Mouse (Mus musculus): ENCODE data around the gene Med16. TPM values are rescaled to one million over a fixed set of nuclear protein-coding genes. Genes with fewer than 3 reads are reported as not detected.

Gene Med16
- total RNA-seq, 1 experiment from 2014 or later = 49.2 TPM

DNA sequence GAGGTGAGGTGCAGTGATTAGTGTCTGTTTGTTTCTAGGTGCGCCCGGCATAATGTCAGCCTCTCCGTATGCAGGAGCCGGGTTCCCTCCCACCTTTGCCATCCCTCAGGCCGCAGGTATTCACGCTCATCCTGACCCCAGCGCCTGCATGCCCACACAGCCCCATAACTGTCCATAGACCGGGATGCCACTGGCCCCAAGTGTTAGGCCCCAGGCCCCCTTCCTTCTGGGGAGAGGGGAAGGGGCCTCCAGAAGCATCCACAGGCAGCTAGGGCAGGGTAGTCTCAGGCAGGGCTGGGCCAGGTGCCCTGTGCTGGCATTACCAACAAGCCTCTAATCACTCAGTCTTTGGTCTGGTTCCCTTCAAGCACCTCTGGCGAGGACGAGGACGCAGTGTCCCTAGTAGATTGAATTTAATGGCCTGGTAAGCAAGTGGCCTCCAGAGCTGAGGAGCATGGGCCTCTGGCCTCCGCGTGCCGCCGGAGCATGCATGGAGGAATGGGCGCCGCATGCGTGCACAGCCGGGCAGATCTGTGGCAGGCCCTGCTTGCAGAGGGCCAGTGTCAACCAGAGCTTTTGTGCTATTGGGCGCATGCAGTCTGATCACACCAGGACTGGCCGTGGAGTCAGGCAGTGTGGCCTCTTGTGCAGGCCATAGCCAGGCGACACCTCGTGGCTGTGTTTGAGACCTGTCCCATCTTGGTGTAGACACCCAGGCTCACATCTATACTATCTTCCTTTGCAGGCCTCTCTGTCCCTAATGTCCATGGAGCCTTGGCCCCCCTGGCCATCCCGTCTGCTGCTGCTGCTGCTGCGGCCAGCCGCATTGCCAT is 48.4 kb downstream of the Med16 start:
- no peak for DNase-seq

DNA sequence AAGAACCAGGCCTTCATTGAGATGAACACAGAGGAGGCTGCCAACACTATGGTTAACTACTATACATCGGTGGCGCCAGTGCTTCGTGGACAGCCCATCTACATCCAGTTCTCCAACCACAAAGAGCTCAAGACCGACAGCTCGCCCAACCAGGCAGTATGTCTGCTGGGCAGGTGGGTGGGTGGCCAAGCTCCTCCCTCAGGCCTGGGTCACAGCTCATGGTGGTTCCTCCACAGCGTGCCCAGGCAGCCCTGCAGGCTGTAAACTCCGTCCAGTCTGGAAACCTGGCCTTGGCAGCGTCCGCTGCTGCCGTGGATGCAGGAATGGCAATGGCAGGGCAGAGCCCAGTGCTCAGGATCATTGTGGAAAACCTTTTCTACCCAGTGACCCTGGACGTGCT is 49.6 kb downstream of the Med16 start:
- no peak for DNase-seq

DNA sequence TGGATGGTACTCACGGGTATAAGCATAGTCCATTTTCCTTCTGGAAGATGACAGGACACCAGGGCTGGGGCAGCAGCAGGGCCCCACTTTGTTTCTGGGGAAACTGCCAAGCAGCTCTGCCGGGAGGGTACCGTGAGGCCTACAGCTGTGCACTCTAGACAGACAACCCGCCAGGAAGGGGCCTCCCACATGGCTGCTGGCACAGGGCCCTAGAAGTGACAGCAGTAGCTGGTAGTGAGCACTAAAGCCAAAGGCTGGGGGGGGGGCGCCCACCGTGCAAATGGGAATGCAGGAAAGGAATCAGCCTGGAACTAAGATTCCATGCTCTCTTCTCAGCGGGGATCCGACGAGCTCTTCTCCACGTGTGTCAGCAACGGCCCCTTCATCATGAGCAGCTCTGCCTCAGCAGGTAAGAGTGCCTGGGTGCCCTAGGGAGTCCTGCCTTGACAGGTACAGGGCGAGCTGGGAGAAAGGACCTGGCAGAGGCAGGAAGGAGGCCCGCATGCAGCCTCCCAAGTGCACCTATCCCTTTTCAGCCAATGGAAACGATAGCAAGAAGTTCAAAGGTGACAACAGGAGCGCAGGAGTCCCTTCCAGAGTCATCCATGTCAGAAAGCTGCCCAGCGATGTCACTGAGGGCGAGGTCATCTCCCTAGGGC is 50.2 kb downstream of the Med16 start:
- DNase-seq = peak; percentile 69

DNA sequence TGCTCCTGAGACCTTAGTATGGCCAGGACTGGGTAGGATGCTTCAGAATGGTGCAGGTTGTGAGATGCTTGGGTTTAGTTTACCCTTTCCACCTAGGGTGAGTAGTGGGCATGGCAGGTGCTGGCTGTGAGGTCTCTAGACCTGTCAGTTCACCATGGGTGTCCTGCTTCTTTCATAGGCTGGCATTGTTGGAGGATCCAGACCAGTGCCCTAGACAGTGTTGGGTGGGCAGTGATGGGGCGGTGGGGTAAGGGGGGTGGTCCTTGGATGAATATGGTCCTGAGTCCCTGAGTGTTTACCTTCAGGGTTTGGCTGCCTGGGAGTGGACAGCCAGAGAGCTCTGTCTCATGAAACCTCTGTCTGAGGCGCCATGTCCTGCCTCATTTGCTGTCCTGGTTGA is 50.8 kb downstream of the Med16 start:
- no peak for DNase-seq

DNA sequence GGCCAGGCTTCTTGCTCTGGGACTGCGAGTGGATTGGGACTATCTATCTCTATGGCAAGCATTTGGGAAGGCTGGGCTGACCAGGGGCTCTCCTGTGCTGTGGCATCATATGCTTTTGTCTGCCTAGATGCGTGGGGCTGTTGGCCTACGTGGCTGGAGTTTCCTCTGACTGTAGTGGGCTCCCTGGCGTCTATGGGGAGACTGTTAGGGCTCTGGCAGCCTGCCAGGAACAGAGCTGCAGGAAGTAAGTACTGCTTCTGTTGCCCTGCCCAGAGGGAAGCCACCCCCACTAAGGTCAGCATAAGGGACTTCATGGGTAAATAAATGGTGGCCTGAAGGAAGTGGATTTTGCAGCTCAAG is 51.3 kb downstream of the Med16 start:
- peak; percentile 68 for DNase-seq

DNA sequence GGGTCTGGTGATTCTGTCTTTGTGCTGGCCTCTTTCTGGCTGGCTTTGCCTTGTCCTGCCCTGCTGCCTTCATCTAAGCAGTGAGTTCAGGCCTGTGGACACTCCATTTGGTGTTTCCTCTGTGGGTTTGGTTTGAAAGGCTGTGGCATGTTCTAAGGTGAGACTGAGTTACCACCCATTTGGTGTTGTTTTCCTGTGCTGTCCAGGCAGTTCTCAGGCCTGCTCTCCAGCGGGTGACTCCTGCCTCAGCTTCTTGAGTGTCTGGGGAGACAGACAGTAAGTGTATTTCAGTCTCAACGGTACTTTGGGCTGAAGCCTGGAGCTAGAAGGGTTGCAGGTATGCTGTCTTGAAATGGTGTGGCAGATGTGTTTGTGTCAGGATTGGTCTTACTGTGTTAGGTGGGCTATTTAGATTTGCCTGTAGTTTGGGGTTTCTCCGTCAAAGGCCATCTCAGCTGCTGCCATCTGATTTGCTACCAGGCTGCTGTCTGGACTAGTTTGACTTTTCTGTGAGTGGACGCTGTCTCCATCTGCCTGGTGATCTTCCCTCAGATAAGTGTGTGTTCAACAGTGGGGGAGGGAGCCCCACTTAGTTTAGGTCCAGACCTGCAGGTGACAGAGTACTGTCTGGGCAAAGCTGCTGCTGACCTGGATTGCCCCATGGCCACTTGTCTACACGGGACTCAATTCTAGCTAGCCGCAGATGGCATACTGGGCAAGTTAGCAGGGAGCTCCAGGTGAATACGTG is 51.8 kb downstream of the Med16 start:
- DNase-seq = peak; percentile 8

DNA sequence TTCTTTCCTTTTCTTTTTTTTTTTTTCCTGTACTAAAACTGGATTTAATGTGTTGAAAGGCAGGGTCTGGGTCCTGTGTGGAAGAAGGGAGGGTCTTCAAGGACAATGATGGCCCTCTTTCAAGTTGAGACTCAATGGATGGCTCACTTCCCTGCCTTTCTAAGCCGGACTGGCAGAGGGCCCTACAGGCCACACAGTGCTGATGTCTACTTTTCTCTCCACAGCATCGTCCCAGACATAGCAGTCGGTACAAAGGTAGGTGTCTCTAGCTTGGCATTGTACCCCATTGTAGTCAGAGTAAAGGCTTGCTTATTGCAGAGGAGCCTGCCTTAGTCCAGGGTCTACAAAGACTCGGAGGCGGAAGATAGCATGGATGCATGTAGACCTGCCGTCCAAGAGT is 52.4 kb downstream of the Med16 start:
- DNase-seq = no peak

DNA sequence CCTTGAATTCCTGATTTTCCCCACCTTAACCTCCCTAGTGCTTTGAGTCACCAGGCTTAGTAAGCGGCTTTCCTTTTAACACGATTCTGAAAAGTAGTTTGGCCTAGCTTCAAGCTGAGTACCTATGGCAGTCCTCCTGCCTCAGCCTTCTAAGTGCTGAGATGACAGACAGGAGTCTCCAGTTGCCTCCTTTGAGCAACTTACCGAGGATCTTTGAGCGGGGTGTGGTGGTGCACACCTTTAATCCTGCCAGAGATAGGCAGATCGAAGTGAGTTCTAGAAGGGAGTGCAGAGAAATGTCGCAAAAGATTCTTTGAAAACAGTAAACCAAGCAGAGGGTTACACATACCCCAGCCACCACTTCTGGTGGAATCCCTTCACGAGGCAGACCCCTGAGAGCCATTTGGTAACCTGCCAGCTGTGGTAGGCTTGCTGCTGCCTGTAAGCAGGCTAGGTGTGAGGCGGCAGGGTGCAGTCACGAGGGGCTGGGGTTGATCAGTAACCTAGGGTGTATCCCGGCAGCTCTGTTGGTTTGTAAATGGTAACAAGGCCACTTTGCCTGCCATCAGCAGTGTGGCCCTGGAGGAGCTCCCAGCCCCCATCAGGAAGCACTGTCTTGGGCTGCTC is 53.1 kb downstream of the Med16 start:
- no peak for DNase-seq

DNA sequence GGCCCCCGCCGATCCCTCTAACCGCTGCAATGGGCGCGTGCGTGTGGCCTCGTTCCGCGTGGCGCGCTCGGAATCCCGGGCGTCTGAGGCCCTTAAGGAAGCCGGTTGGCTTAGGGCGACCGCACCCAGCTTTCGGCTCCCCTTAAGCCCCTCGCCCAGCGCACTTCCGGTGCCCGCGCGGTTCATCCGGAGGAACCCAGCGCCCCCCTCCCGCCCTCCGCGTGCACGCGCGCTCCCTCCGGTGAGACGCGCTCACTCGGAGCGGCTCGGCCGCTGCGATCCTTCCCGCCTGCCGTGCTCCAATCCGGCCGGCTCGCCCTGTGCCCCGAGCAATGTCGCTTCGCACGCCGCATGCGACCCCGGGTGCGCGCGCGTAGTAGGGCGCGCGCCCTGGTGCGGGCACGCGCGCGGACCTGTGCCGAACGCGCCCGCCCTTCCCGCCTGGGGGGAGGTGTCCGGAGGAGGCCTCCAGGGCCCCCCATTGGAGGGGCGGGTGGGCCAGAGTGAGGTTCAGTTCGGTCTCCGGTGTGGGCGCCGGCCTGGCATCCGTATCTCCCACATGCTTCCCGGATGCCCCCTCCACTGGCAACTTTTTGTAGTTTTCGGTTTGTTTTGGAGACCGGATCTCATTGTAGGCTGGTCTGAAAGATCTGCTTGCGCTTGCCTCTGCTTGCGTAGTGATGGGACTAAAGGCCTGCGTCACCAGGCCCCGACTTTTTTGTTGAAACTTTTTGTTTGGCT is 53.8 kb downstream of the Med16 start:
- peak; percentile 74 for DNase-seq

DNA sequence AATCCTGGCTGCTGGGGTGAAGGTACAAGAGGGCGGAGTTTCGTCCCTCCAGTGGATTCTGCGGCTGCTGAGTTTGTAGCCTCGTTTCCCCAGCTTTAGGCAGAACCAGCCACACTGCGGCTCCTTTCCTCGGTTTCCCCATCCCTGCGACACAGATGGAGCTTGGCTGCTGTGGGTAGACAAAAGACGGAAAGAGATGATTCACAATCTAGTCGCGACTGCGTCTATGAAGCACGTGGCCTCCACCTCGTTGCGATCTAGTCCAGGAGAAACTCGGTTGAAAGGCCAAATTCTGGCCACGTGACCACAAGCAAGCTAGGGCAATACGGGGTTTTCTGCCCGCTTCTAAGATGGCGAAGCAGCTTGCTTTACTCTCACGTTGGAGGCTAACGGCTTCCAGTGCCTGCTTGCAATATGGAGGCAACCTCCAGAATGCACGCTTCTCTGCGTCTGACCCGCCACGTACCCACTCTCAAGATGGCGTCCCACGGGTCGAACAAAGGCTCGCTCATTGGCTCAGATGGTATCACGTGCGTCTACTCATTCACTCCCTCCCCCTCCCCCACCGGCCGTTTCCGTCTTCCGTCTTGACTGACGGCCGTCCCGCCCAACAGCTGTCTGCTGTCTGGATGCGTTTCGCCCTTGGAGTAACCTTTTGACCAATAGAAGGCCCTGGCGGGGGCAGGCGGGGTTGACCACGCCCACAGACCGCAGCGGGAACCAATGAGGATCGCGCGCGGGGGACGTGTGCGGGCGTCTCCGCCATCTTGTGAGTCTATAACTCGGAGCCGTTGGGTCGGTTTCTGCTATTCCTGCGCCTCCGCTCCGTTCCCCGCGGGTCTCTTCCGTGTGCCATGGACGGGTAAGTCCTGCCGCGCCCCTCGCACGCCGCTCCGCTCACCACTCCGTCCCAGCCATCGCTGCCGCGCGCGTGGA is 54.6 kb downstream of the Med16 start, which contains the start of gene Ptbp1:
Ptbp1 (plus strand) TSS at position 568 of the 936 bp plus-strand sequence.
- DNase-seq = peak; percentile 99

DNA sequence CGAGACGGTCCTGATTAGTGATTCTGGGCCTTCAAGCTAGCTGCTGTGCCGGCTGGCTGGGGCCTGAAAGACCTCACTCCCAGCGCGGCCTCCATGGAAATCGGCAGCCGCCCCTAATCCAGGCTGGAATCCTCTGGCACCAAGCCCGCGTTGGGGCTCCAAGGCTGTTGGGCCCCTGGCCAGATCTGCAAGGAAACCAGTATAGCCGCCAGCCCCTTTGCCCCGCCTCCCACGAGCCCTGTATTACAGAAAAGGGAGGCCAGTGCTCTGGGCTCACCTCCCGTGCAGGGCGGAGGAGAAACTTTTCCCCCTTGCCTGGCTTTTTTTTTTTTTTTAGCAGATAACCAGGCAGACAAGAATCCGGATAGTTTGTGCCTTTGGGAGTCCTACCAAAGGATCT is 55.3 kb downstream of the Med16 start:
- peak; percentile 98 for DNase-seq

DNA sequence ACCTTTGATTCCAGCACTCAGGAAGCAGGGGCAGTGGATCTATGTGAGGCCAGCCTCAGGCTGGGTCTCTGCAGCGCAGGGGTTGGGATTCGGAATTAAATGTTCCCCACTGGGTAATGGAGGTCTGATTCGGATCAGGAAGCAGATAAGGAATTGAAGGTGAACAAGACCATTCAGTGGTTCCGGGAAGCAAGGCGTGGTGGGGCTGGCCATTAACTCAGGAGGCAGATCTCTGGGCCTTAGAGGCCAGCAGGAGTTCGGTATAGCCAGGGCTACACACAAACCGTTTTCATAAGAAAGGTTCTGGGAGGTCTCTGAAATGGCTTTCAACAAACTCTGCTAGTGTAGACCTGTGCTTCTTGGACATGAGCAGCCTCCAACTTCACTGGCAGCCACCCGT is 55.9 kb downstream of the Med16 start:
- DNase-seq = no peak

DNA sequence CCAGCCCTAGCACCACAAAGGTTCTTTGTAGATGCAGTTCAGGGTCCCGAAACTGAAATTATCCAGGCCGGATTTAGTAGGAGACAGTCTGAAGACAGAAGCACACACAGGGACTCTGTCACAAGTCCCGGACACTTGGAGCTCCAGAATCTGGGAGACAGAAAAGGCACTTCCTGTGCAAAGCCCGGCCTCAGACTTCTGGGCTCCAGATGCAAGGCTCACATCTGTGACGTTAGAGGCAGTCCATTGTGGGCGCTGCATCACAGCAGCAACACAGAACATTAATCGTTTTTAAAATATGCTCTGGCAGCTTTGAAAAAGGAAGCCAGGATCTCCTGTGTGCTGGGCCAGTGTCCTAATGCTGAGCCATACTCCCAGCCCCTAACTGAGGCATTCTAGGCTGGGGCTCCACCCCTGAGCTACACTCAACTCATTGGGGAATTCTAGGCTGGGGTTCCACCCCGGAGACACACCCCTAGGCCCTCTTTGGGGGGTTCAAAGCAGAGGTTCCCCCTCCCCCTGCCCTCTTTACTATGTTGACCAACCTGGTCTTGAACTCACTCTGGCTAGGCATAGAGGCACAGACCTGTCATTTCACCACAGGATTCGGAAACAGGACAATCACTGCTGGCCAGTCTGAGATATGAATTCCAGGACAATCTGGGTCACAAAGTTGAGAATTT is 56.5 kb downstream of the Med16 start:
- DNase-seq = no peak

DNA sequence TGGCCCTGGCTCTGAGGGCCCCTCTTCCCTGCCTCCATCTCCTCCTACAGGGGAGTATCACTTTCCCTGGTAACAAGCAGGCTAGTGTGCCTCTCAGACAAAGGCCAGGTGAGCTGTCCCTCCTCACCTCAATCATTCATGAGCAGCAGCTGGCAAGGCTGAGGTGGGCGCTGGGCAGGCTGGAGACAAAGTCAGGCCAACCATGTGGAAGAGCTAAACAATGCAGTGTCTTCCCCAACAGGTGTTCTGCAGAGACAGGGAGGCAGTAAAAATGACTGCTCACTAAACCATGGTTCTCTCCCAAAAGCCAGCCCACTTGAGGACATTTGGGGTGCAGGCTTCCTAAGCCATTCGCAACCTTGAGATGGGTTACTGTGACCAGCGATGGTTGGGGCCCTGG is 57.1 kb downstream of the Med16 start:
- DNase-seq = no peak

DNA sequence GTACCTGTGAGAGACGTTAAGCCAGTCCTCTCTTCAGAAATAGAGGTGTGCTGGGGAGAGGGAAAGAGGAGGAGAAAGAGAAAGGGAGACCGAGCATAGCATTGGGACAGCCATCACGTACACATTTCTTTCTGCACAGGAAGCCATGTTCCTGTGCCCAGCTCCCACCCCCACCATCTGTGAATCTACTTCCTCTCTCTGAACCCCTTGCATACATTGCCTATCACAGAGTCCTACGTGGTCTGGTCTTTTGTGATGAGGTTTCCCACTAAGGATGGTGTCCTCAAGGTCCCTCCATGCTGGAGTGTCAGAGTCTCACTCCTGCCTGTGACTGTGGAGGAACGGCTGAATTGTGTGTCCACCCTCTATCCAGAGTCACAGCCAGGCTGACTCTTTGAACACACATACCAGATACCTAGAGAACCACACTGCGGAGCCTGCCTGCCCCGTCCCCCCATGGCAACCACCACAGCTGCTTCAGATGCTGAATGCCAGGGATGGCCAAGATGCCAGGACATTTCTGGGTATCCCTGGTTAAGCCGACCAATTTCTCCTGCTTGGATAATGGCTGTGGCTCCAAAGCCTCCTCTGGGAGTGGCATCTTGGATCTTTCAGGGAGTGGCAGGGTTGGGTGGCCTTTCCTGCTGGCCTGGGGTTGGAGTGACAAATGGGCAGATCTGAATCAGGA is 58.6 kb downstream of the Med16 start:
- DNase-seq = no peak

DNA sequence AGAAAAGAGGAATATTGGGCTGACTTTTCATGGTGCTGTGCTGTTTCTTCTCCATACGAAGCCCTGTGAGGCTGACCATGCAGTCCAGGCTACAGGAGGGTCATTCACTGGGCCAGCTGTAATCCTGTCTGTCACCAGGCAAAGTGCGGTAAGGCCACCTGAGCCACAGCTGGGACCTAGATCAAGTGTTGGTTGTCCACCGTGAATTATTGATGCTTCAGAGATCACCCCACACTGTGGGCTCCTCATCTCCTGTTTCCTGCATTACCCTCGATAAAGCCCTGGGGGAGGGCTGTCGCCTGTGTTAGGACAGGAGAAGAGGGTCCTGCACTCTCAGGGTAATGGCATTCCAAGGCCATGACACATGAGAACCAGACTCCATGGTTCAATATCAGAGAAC is 62.2 kb downstream of the Med16 start:
- no peak for DNase-seq
